Mouse (Mus musculus) kidney, postnatal 25 days (tissue): ENCODE data around the gene AC134908.4.
A peak's percentile ranks its signal among the peaks of the same experiment; 100 is the strongest.
"Not testable (repeated sequence)": the region's sequence is repeated elsewhere in the genome, so short reads cannot be mapped to it uniquely, and the experiment has no call there.

ENCODE experiments used
- DNase-seq, 2 experiments: peaks; one replicate each; pipeline ENCODE4 v3.0.0; 2021; ENCODE audit warnings: mixed read lengths in 2 of 2

AC134908.4 gene

DNA sequence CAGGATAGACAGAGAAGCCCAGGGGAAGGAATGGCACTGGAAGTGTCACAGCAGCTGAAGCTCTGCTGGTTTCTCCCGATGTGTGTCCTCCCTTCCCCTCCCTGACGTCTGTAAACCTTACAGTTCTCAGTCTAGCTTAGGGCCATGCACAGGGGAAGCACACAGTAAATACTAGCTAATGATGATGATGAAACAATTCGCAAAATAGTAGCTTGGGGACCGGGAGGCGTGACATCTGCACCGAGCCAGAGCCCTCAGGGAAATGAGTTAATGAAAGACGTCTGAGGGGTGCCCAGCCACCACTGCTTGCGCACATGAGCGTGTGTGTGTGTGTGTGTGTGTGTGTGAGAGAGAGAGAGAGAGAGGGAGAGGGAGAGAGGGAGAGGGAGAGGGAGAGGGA lies 26.1 kb downstream of the AC134908.4 start:
- DNase-seq: no peak

DNA sequence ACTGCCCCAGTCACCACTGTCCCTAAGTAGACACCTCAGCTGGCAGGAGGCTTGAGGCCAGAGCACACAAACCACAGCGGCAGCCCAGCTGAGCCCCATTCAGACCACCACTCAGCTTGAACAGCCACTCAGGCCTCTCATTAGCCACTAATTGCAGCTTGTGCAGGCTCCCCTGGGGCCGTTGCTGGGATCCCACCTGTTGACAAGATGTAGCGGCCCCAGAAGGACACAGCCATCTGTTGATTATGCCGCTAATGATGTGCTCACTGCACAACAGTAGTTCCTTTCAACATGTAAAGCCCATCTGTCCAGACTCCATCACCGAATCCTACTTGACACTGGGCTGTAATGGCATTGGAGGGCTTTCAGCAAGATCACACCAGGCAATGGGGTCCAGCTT lies 29.6 kb downstream of the AC134908.4 start:
- DNase-seq: no peak

DNA sequence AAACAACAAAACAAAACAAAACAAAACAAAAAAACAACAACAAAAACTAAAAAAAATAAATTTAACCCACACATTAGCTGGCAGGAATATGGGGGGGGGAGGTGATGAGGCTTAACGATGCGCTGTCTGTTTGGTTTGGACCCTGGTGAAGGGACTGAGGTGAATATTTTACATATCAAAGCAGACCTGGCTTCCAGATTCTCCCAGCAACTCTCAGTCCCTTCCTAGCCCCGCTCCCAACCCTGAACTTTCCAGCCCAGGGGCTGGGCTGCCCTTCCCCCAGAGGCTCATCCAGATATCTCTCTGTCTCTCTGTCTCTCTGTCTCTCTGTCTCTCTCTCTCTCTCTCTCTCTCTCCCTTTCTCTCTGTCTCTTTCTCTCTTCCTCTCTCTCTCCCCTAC lies 32.9 kb downstream of the AC134908.4 start:
- no peak for DNase-seq

DNA sequence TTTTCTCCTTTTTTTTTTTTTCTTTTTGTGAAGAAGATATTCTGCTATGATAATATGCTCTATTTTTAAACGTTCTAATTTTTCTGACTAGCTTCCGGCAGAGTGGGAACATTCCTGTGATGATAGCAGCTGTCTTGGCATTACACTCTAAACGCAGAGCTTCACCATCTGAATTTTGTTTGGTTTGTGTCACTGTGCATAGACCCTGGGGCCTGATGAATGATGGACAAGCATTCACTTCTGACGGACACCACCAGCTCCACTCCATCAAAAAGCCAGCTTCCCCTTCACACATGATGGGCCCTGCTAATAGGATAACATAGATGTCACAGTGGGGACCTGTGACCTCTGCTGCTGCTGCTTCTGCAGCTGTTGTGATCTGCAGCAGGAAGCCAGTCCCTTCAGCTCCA lies 33.9 kb downstream of the AC134908.4 start:
- no peak for DNase-seq

DNA sequence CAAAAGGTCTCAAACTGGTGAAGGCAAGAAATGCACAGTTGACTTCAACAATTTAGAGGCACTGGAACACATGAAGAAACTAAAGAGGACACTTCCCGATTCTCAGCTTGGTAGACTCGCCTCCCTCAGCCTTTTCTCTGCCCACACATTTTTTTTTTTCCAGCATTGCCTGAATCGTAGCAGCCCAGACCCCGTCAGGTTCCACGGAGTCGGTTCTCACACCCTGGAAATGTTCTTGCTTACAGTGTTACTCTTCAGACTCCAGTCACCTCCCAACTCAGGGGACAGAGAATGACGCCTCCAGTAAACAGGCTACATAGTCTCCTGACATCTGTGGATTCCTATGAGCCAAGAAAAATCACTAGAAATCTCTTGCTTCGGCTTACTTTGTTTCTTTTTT lies 35.3 kb downstream of the AC134908.4 start:
- no peak for DNase-seq

DNA sequence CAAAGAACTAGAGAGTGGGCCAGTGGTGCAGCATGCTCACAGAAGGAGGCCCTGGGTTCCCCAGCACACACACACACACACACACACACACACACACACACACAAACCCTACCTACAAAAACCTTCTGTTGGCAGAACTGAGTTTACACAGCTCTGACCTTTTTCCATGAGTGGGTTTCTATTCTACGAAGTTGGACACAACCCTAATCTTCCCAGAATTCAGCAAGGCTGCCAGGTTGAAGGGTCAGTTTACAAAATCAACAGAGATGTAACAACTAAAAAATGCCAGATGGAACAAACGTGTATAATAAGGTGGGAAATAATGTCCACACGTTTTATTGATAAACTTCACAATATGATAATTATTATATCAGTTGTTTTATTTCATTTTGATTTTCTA lies 37.8 kb downstream of the AC134908.4 start:
- DNase-seq: no peak

DNA sequence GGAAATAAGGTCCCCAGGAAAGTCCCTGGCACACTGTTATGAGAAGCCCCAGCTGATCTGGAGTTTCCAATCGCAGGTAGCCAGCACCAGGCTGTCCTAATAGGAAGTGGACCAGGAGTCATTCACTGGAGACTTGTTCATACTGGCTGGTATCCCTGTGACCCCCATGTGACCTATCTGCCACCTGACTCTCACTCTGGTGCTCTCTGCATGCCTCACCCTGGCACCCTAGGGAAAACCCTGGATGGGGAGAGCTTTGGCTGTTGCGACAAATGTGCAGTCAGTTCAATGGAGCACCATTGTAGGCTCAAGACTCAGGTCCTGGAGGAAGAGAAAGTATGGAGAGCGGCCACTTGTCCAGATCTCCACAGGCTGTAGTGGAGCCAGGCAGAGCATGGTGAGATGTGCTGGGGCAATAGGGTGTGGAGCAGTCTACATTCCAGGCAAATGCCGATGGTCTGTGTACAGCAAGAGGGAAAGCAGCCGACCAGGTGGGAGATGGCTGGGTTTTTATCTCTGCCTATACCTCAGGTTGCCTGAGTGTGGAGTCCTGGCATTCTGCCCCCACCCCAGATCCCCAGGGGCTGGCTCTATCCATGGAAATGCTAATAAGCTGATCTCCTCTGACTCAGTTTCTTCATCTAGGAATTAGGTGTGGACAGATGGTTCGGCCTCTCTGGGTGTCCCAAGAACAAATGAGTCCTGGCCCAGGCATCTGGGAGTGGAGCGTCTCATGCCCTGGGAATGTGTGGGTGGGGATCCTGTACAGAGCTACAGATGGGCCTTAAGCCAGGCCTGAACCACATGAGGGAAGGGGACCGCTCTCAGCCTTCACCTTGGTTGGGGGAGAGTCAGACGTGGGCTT lies 38.8 kb downstream of the AC134908.4 start:
- no peak for DNase-seq

DNA sequence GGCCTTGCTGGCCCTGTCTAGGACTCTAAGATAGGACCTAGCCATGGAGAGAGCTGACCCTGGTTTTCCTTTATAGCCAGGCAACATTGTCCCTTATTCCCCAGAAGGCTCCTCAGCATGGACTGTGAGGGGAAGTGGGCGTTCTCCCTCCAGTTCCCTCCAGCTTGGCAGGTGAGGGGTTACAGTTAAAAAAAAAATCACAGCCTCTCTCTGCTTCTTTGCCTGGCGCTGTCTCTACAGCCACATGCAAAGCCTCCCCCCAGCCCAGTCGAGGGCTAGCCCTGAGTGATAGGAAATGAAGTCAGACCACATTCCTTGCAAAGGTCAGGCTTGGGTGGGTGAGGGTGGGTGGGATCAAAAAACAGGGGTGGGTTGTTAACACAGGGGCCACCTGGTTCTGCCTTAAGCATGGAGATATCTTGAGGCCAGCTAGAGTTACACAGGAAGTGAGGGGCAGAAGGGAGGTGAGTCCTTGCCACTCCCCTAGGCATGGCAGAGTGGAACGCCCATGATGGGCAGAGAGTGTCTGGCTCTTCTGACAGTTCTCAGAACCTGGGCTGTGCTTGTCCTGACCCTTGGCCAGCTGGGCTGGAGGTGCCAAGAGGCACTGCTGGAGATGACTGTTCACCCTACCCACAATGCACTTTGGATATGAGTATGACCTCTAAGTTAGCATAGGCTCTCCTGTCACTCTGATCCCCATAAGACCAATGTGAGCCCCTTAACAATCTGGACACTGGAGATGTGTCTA lies 39.7 kb downstream of the AC134908.4 start:
- DNase-seq: no peak

DNA sequence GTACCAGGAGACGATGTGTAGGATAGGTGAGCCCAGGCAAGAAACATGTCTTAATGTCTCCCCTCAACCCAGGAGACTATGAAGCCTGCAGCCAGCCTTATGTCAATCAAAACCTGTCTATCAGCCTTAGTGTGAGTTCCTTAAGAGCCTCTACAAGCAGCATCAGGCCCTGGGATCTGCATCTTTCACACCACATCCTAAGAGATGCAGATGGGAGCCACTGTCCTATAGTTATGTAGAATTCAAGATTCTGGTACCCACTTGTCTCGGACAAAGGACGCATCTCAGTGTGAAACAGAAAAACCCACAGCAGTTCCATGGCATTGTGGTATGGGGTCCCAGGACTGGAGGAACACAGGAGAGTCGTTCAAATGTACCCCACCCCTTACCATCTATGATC lies 40.4 kb downstream of the AC134908.4 start:
- no peak for DNase-seq

DNA sequence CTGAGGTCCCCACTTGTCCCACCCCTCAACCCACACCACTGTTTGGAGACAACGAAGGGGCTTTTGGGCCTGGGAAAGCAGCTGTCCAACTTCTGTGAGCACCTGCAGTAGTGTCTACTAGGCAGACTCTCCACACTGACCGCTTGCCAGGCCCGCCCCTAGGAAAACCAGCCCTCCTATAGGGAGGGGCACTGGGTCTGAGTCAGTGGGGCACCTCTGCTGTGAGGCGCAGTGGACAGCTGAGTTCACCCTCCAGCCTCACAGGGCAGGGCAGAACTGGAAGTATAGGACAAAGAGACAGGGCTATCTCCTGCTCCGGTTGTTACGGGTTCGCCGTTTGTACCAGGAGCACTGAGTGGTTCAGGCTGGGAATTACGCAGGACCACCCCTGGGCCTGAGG lies 41.2 kb downstream of the AC134908.4 start, which contains the start of gene Msln:
Gene Msln, minus strand, starts transcription at position 138 of the 400 bp plus-strand sequence.
- no peak for DNase-seq

DNA sequence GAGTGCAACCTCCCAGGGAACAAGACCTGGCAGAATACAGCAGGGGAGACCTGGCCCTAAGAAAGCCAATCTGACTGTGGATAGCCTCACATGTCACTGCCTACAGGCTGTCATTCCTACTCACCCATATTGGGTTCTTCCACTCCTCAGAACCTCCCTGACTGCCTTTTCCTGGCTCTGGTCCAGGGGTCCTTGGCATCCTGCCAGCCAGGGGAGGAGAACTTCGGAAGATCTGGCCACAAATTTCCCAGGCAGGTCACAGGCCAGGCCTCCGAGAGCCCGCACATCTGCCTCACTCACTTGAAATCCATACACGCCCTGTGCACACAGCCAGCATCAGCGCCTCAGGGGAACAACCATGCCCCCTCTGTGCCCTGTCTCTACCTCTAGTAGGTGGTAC lies 44.0 kb downstream of the AC134908.4 start:
- peak; percentile 61 to 64 for DNase-seq

DNA sequence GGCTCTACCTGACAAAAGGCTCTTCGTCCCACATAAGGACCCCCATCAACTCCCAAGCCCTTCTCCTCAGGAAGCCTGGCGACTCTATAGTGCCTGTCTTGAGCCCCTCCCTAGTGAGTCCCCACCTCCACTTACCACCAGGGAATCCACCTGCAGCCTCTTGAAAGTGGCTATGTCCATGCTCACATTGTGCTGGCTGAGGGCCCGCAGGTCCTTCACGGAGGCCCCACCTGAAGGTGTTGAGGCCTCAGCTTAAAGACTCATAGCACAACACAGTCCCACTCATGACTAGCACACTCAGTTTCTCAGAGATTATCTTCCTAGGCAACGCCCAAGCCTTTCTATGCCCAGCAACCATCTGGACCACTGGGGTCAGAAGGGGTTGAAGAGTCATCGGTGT lies 46.1 kb downstream of the AC134908.4 start:
- DNase-seq: no peak

DNA sequence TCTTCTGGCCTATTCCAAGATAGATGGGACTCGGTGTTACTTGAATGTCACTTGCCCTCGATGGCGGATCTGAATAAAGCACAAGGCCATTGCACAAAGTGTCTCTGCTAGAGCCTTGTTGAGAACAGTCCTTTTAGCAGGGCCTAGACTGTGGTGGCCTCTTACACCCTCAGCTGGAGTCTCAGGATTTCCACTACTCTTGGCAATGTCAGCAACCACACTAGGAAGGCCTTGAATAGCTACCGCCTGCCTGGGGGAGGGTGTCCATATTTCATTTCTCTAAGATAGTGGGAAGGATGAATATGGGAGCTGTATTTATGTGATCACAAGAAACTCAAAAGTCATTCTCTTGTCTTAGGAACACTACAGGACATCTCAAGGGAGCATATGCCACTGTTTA lies 47.2 kb downstream of the AC134908.4 start:
- no peak for DNase-seq

DNA sequence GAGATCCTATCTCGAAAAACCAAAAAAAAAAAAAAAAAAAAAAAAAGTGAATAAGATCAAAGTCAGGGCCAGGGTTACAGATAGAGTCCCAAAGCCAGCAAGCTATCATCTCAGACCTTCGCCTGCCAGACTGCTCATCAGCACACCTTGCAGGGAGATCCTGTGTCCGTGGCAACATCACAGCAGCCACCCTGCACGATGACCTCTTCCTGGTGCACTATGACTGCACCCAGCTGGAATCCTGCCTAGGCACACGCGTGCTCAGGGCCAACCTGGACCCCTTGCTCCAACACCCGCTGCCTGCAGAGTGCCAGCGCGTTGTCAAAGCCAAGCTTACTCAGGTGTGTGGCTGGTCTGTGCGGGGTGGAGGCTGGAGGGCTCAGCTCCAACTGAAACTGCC lies 51.1 kb downstream of the AC134908.4 start:
- DNase-seq: no peak

DNA sequence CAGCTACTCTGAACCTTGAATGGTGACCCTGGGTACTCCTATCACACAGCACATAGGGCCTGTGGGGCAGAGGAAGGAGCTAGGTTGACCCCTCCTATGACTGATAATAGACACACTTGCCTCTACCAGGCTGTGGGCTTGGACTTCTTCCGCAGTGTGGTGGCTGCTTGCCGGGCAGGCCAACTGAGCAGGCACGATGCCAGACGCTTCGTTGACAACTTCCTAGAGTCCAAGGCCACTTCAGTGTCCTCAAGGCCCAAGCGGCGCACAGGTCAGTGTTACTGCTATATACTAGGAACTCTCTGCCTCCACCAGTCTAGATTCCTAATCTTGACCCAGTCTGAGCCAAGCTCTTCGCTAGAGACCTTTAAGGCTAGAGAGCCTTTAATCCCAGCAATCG lies 51.6 kb downstream of the AC134908.4 start:
- DNase-seq: no peak

DNA sequence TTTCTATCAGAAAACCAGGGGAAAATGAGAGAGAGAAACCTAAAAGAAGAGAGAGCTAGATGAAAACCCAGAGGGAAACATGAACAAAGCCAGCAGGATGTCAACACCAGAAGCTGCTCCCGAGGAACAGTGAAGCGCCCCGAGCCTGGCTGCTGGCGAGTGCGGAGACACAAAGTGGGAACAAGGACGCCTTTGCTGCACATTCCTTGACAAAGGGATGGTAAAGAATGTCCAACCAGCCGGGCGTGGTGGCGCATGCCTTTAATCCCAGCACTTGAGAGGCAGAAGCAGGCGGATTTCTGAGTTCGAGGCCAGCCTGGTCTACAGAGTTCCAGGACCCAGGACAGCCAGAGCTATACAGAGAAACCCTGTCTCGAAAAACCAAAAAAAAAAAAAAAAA lies 54.0 kb downstream of the AC134908.4 start:
- DNase-seq: not testable (repeated sequence)
